Mouse (Mus musculus) MEL (cell line): Measurements from ENCODE around the gene Cpxm2. TPM values are rescaled to one million over a fixed set of nuclear protein-coding genes. Genes with fewer than 3 reads are reported as not detected.

Source experiments
- DNase-seq: peaks from one replicate; pipeline ENCODE4 v3.0.0; 2011; ENCODE audit warnings: low read depth, low spot score
- H3K27ac ChIP-seq: 2 replicates; pipeline ENCODE4 v1.5.1; 2012; ENCODE audit warnings: low read depth, mild to moderate bottlenecking, control low read depth, low read length, moderate library complexity; ENCODE audit not compliant: control insufficient read depth
- H3K27me3 ChIP-seq, 2 experiments: fragments of 150-350 bp in 1 of 2; sonication (generic) in 1 of 2; 2 replicates each; pipeline ENCODE4 v1.6.1; 2012; ENCODE audit warnings: low read length in 2 of 2, mild to moderate bottlenecking in 2 of 2, improper control_type of control experiment in 1 of 2, moderate library complexity in 1 of 2; ENCODE audit not compliant: insufficient read depth in 2 of 2, control insufficient read depth in 1 of 2
- H3K36me3 ChIP-seq, 2 experiments: 2 replicates each; pipeline ENCODE4 v1.6.1; 2012 to 2014; ENCODE audit warnings: low read length in 2 of 2, improper control_type of control experiment in 1 of 2, inconsistent platforms in 1 of 2, mild to moderate bottlenecking in 1 of 2; ENCODE audit not compliant: insufficient read depth in 2 of 2, control insufficient read depth in 1 of 2
- H3K4me1 ChIP-seq, 2 experiments: fragments of 150-350 bp in 1 of 2; sonication (generic) in 1 of 2; 2 replicates each; pipeline ENCODE4 v1.6.1; 2012; ENCODE audit warnings: low read length in 2 of 2, improper control_type of control experiment in 1 of 2, mild to moderate bottlenecking in 1 of 2; ENCODE audit not compliant: insufficient read depth in 2 of 2, control insufficient read depth in 1 of 2
- H3K4me3 ChIP-seq, 2 experiments: fragments of 150-350 bp in 1 of 2; sonication (generic) in 1 of 2; 2 replicates each; pipeline ENCODE4 v1.5.1; 2012; ENCODE audit warnings: low read depth in 2 of 2, low read length in 2 of 2, mild to moderate bottlenecking in 2 of 2, moderate library complexity in 2 of 2, control low read depth in 1 of 2, improper control_type of control experiment in 1 of 2; ENCODE audit not compliant: control insufficient read depth in 1 of 2, insufficient read depth in 1 of 2
- H3K79me2 ChIP-seq: 2 replicates; pipeline ENCODE4 v1.6.1; 2012; ENCODE audit warnings: mild to moderate bottlenecking, low read length, moderate library complexity; ENCODE audit not compliant: control insufficient read depth, poor library complexity, insufficient read depth
- H3K9ac ChIP-seq: 2 replicates; pipeline ENCODE4 v1.6.1; 2012; ENCODE audit warnings: low read depth, mild to moderate bottlenecking, control low read depth, low read length, moderate library complexity; ENCODE audit not compliant: control insufficient read depth, poor library complexity, severe bottlenecking
- H3K9me3 ChIP-seq: fragments of 150-350 bp; sonication (generic); replicated peaks from 2 replicates; pipeline ENCODE4 v1.6.1; 2012; ENCODE audit warnings: mild to moderate bottlenecking, low read length, improper control_type of control experiment, moderate library complexity; ENCODE audit not compliant: insufficient read depth
- CTCF ChIP-seq, 3 experiments: IDR thresholded peaks in 2 of 3; conservative IDR thresholded peaks in 1 of 3; 2 replicates each; pipeline ENCODE4 v1.5.1; 2011 to 2012; ENCODE audit warnings: low read length in 3 of 3, low read depth in 2 of 3, mild to moderate bottlenecking in 2 of 3, improper control_type of control experiment in 1 of 3, inconsistent platforms in 1 of 3, mixed read lengths in 1 of 3, moderate library complexity in 1 of 3; ENCODE audit not compliant: control insufficient read depth in 1 of 3, insufficient read depth in 1 of 3, poor library complexity in 1 of 3, severe bottlenecking in 1 of 3
- ELF1 ChIP-seq: IDR thresholded peaks from 2 replicates; pipeline ENCODE4 v1.6.1; 2014; ENCODE audit warnings: low read depth, mild to moderate bottlenecking, inconsistent platforms, low read length, improper control_type of control experiment, moderate library complexity
- EP300 ChIP-seq, 2 experiments: IDR thresholded peaks; 2 replicates each; pipeline ENCODE4 v1.6.1; 2011; ENCODE audit warnings: improper control_type of control experiment in 2 of 2, low read length in 2 of 2, low read depth in 1 of 2, mild to moderate bottlenecking in 1 of 2
- GABPA ChIP-seq: IDR thresholded peaks from 2 replicates; pipeline ENCODE4 v1.6.1; 2012; ENCODE audit warnings: low read depth, mild to moderate bottlenecking, inconsistent platforms, low read length, improper control_type of control experiment, moderate library complexity
- HCFC1 ChIP-seq: IDR thresholded peaks from 2 replicates; pipeline ENCODE4 v1.6.1; 2012; ENCODE audit warnings: low read depth, mild to moderate bottlenecking, inconsistent platforms, low read length, improper control_type of control experiment, moderate library complexity
- MAZ ChIP-seq: IDR thresholded peaks from 2 replicates; pipeline ENCODE4 v1.6.1; 2012; ENCODE audit warnings: low read depth, mild to moderate bottlenecking, inconsistent platforms, low read length, improper control_type of control experiment
- MEF2A ChIP-seq: IDR thresholded peaks from 2 replicates; pipeline ENCODE4 v1.6.1; 2014; ENCODE audit warnings: low read depth, mild to moderate bottlenecking, inconsistent platforms, low read length, improper control_type of control experiment; ENCODE audit not compliant: poor library complexity, insufficient replicate concordance, severe bottlenecking; ENCODE audit errors: extremely low read depth
- MXI1 ChIP-seq: IDR thresholded peaks from 2 replicates; pipeline ENCODE4 v1.6.1; 2011; ENCODE audit warnings: mild to moderate bottlenecking, low read depth, low read length, improper control_type of control experiment
- POLR2AphosphoS2 ChIP-seq: IDR thresholded peaks from 2 replicates; pipeline ENCODE4 v1.6.1; 2011; ENCODE audit warnings: low read length, improper control_type of control experiment
- POLR2AphosphoS5 ChIP-seq: IDR thresholded peaks from 2 replicates; pipeline ENCODE4 v1.6.1; 2012; ENCODE audit warnings: low read depth, borderline replicate concordance, mild to moderate bottlenecking, inconsistent platforms, low read length, moderate library complexity, mixed read lengths
- RCOR1 ChIP-seq: IDR thresholded peaks from 2 replicates; pipeline ENCODE4 v1.6.1; 2012; ENCODE audit warnings: low read depth, mild to moderate bottlenecking, inconsistent platforms, low read length, improper control_type of control experiment
- USF2 ChIP-seq, 2 experiments: IDR thresholded peaks; 2 replicates each; pipeline ENCODE4 v1.6.1; 2011 to 2012; ENCODE audit warnings: improper control_type of control experiment in 2 of 2, low read length in 2 of 2, borderline replicate concordance in 1 of 2, inconsistent platforms in 1 of 2, low read depth in 1 of 2, mild to moderate bottlenecking in 1 of 2; ENCODE audit not compliant: insufficient read depth in 1 of 2
- ZNF384 ChIP-seq: IDR thresholded peaks from 2 replicates; pipeline ENCODE4 v1.6.1; 2012; ENCODE audit warnings: low read depth, mild to moderate bottlenecking, inconsistent platforms, low read length, improper control_type of control experiment
- polyA plus RNA-seq, 2 experiments: library from polyadenylated mRNA; stranded (reverse) in 1 of 2; unstranded in 1 of 2; fragments of >175 nt in 1 of 2; fragments of >200 nt in 1 of 2; gene quantifications; 2 replicates each; pipeline versions ENCODE4 v1.2.1 to v1.2.4; 2012; ENCODE audit warnings: low replicate concordance in 2 of 2, low read depth in 1 of 2; ENCODE audit not compliant: insufficient read length in 2 of 2, insufficient read depth in 1 of 2, missing spikeins in 1 of 2
- total RNA-seq: library from RNA; depleted of rRNA; stranded (reverse); fragments of 300-350 nt; gene quantifications from 2 replicates; pipeline ENCODE4 v1.2.3, GENCODE M21; 2012

Gene Cpxm2
- total and polyA plus RNA-seq, 3 experiments = not detected

GRCm38 (mm10) chr7:132183892-132184404 lies 29.4 kb upstream of the Cpxm2 start:
- no peaks in the 10 kb centered on the region for H3K9me3 ChIP-seq
- H3K27me3 ChIP-seq = peaks cover 0 to 1% of the 10 kb centered on the region in 2 experiments; a peak in 1 of 4 replicates
- H3K9ac ChIP-seq = no peak overlapping the region
- no peaks in the 10 kb centered on the region for H3K36me3 ChIP-seq
- peak; percentile 27 for DNase-seq
- no peak overlapping the region for H3K27ac ChIP-seq
- H3K4me3 ChIP-seq = no peak overlapping the region
- H3K79me2 ChIP-seq = no peaks in the 10 kb centered on the region
- peaks cover 0 to 7% of the 10 kb centered on the region in 2 experiments; a peak in 1 of 4 replicates for H3K4me1 ChIP-seq
- TF ChIP-seq POLR2AphosphoS2 = no peak
- no peak for TF ChIP-seq ELF1
- peak; percentile 40; the same call in 1 of the 2 replicates for TF ChIP-seq ZNF384
- no peak for TF ChIP-seq RCOR1
- TF ChIP-seq, all 39 proteins: peak for 1

GRCm38 (mm10) chr7:132181586-132182198 lies 27.2 kb upstream of the Cpxm2 start:
- peak; percentile 19 for DNase-seq
- Histone ChIP-seq H3K4me1 (peaks cover 0 to 7% of the 10 kb centered on the region in 2 experiments; a peak in 1 of 4 replicates), H3K9ac (no peak overlapping the region), H3K27ac (no peak overlapping the region), H3K9me3 (no peaks in the 10 kb centered on the region), H3K4me3 (no peak overlapping the region), H3K36me3 (no peaks in the 10 kb centered on the region), H3K79me2 (no peaks in the 10 kb centered on the region), H3K27me3 (peaks cover 0 to 1% of the 10 kb centered on the region in 2 experiments; a peak in 1 of 4 replicates)
- TF ChIP-seq MEF2A (no peak), EP300 (IDR thresholded peaks at IDR 0.05; ENCODE audit: low read depth in 1 of 2, low read length in 2 of 2) (no peak), USF2 (IDR thresholded peaks at IDR 0.05; ENCODE audit: borderline replicate concordance in 1 of 2, insufficient read depth in 1 of 2, low read depth in 1 of 2, low read length in 2 of 2) (no peak), HCFC1 (no peak), MXI1 (no peak), POLR2AphosphoS5 (no peak), POLR2AphosphoS2 (no peak), MAZ (no peak), GABPA (no peak), ZNF384 (no peak), CTCF (IDR thresholded peaks at IDR 0.05 in 2 of 3, conservative IDR thresholded peaks at IDR 0.05 in 1 of 3; ENCODE audit: control insufficient read depth in 1 of 3, insufficient read depth in 1 of 3, low read depth in 2 of 3, low read length in 3 of 3, poor library complexity in 1 of 3, severe bottlenecking in 1 of 3) (no peak)
